Comparison of ENCODE assay signal across 9 mouse cellular contexts in the genomic region with DNA sequence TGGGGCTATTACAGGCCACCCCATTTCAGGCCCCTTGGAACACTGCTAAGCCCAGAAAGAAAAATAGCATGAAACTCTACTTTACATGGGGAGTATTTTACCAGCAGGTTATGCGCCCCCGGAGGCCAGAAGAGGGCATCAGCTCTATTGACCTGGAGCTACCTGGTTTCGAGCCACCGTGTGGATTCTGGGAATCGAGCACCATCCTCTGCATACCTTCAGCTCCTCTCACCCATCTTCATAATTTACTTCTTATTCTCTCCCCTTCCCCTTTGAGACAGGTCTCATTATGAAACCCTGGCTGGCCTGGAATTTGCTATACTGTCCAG. TPM values are rescaled to one million over a fixed set of nuclear protein-coding genes. Genes with fewer than 3 reads are reported as not detected.
DNase-seq lines count a peak whose midpoint lies in the region; ATAC-seq lines count a peak whose summit lies in the region.
"Had no signal": no experiment of that assay in that cellular context is flagged by ENCODE, and none has a peak within 500 bp of the region (broad histone marks: within the 10 kb centered on the region; RNA-seq: fewer than 3 reads in every experiment).

No protein-coding gene starts in this region.

- intact Hi-C loops in left cerebral cortex, postnatal 14 days (cut with DNase I), result no loop called here

- H3K36me3 ChIP-seq in forebrain, embryonic 10.5 days (replicated peaks), result peaks cover 45% of the 10 kb centered on the region
- peaks cover 22% of the 10 kb centered on the region for H3K36me3 ChIP-seq in forebrain, embryonic 15.5 days
- peaks cover 44% of the 10 kb centered on the region for H3K36me3 ChIP-seq in midbrain, embryonic 10.5 days
- peaks cover 6% of the 10 kb centered on the region; the same call in 1 of the 2 replicates for H3K36me3 ChIP-seq in midbrain, embryonic 16.5 days (ENCODE audit: control insufficient read depth, insufficient read depth, low read length)
- peaks cover 3% of the 10 kb centered on the region; the same call in 1 of the 2 replicates for H3K36me3 ChIP-seq in intestine, embryonic 16.5 days (ENCODE audit: control insufficient read depth, insufficient read depth, low read length)
- H3K36me3 ChIP-seq in stomach, embryonic 16.5 days (ENCODE audit: control insufficient read depth, insufficient read depth, low read length), result peaks cover 7% of the 10 kb centered on the region

- peaks cover 7% of the 10 kb centered on the region; the same call in 1 of the 2 replicates for H3K27me3 ChIP-seq in forebrain, embryonic 10.5 days (ENCODE audit: poor library complexity, severe bottlenecking)
- no peaks in the 10 kb centered on the region for H3K27me3 ChIP-seq in forebrain, embryonic 15.5 days
- H3K27me3 ChIP-seq in midbrain, embryonic 10.5 days (ENCODE audit: low read depth, poor library complexity, severe bottlenecking), result no peaks in the 10 kb centered on the region; the same call in 1 of the 2 replicates
- no peaks in the 10 kb centered on the region for H3K27me3 ChIP-seq in midbrain, embryonic 16.5 days (ENCODE audit: control insufficient read depth, insufficient read depth, low read depth, low read length)
- no peaks in the 10 kb centered on the region for H3K27me3 ChIP-seq in intestine, embryonic 16.5 days (replicated peaks; ENCODE audit: control insufficient read depth, insufficient read depth, low read length)
- H3K27me3 ChIP-seq in stomach, embryonic 16.5 days (ENCODE audit: control insufficient read depth, insufficient read depth, low read length), result no peaks in the 10 kb centered on the region
- H3K27me3 ChIP-seq: neural tube, embryonic 13.5 days had no signal

- H3K9me3 ChIP-seq in forebrain, embryonic 10.5 days, result no peaks in the 10 kb centered on the region
- H3K9me3 ChIP-seq in forebrain, embryonic 15.5 days, result no peaks in the 10 kb centered on the region
- no peaks in the 10 kb centered on the region for H3K9me3 ChIP-seq in midbrain, embryonic 10.5 days (replicated peaks)
- no peaks in the 10 kb centered on the region for H3K9me3 ChIP-seq in midbrain, embryonic 16.5 days (replicated peaks; ENCODE audit: control insufficient read depth, low read length, poor library complexity, severe bottlenecking)
- no peaks in the 10 kb centered on the region for H3K9me3 ChIP-seq in intestine, embryonic 16.5 days (ENCODE audit: control insufficient read depth, low read length)
- no peaks in the 10 kb centered on the region for H3K9me3 ChIP-seq in stomach, embryonic 16.5 days (replicated peaks; ENCODE audit: control insufficient read depth, low read length)
- H3K9me3 ChIP-seq: neural tube, embryonic 13.5 days had no signal

- WGBS in forebrain, embryonic 10.5 days, result 38% methylated on average over 5 of the region's 5 CpGs
- WGBS in forebrain, embryonic 15.5 days, result 40% methylated on average over 5 of the region's 5 CpGs
- WGBS in midbrain, embryonic 10.5 days, result 37% methylated on average over 5 of the region's 5 CpGs
- WGBS in midbrain, embryonic 16.5 days, result 49% methylated on average over 5 of the region's 5 CpGs
- 29% methylated on average over 5 of the region's 5 CpGs for WGBS in intestine, embryonic 16.5 days
- WGBS in stomach, embryonic 16.5 days, result 37% methylated on average over 5 of the region's 5 CpGs

- H3K27ac ChIP-seq in forebrain, embryonic 10.5 days, result peak overlapping the region; percentile 84; the same call in 1 of the 2 replicates
- H3K27ac ChIP-seq in forebrain, embryonic 15.5 days (replicated peaks), result no peak overlapping the region
- peak overlapping the region; percentile 85 for H3K27ac ChIP-seq in midbrain, embryonic 10.5 days (replicated peaks)
- H3K27ac ChIP-seq in midbrain, embryonic 16.5 days (ENCODE audit: low read length), result no peak overlapping the region
- H3K27ac ChIP-seq in intestine, embryonic 16.5 days (ENCODE audit: low read length), result no peak overlapping the region
- H3K27ac ChIP-seq in stomach, embryonic 16.5 days (ENCODE audit: low read length), result peak overlapping the region; percentile 83; the same call in 1 of the 2 replicates

- peak overlapping the region; percentile 53; the same call in 1 of the 2 replicates for H3K4me3 ChIP-seq in forebrain, embryonic 10.5 days
- no peak overlapping the region for H3K4me3 ChIP-seq in forebrain, embryonic 15.5 days
- peak overlapping the region; percentile 53 for H3K4me3 ChIP-seq in midbrain, embryonic 10.5 days
- H3K4me3 ChIP-seq in midbrain, embryonic 16.5 days (ENCODE audit: low read depth, low read length), result no peak overlapping the region
- H3K4me3 ChIP-seq in intestine, embryonic 16.5 days (ENCODE audit: low read length), result no peak overlapping the region
- no peak overlapping the region for H3K4me3 ChIP-seq in stomach, embryonic 16.5 days (replicated peaks; ENCODE audit: low read length)

- H3K4me2 ChIP-seq in forebrain, embryonic 15.5 days (replicated peaks), result no peak overlapping the region
- no peak overlapping the region for H3K4me2 ChIP-seq in midbrain, embryonic 16.5 days (ENCODE audit: low read length)
- no peak overlapping the region for H3K4me2 ChIP-seq in intestine, embryonic 16.5 days (ENCODE audit: low read depth, low read length)
- H3K4me2 ChIP-seq in stomach, embryonic 16.5 days (ENCODE audit: low read depth, low read length), result no peak overlapping the region

- H3K4me1 ChIP-seq in forebrain, embryonic 10.5 days, result peaks cover 15% of the 10 kb centered on the region
- H3K4me1 ChIP-seq in forebrain, embryonic 15.5 days, result peaks cover 10% of the 10 kb centered on the region
- peaks cover 23% of the 10 kb centered on the region for H3K4me1 ChIP-seq in midbrain, embryonic 10.5 days
- peaks cover 3% of the 10 kb centered on the region; the same call in 1 of the 2 replicates for H3K4me1 ChIP-seq in midbrain, embryonic 16.5 days (ENCODE audit: control insufficient read depth, insufficient read depth, low read length)
- H3K4me1 ChIP-seq in intestine, embryonic 16.5 days (ENCODE audit: control insufficient read depth, insufficient read depth, low read length), result peaks cover 9% of the 10 kb centered on the region
- no peaks in the 10 kb centered on the region; the same call in 1 of the 2 replicates for H3K4me1 ChIP-seq in stomach, embryonic 16.5 days (ENCODE audit: control insufficient read depth, insufficient read depth, low read length)

- ATAC-seq in forebrain, embryonic 15.5 days (replicated peaks), result no peak
- ATAC-seq in midbrain, embryonic 16.5 days, result no peak
- ATAC-seq in intestine, embryonic 16.5 days, result peak; percentile 20; the same call in 1 of the 2 replicates
- ATAC-seq in stomach, embryonic 16.5 days (ENCODE audit: insufficient read depth, low FRiP score), result no peak

- H3K9ac ChIP-seq in forebrain, embryonic 15.5 days (replicated peaks), result no peak overlapping the region
- H3K9ac ChIP-seq in midbrain, embryonic 16.5 days (ENCODE audit: low read depth, low read length), result no peak overlapping the region
- H3K9ac ChIP-seq in intestine, embryonic 16.5 days (ENCODE audit: low read depth, low read length), result no peak overlapping the region
- no peak overlapping the region for H3K9ac ChIP-seq in stomach, embryonic 16.5 days (ENCODE audit: low read length)

- no peak for DNase-seq in forebrain, embryonic 10.5 days (ENCODE audit: extremely low spot score, low spot score)
- peak; percentile 28 for DNase-seq in midbrain, embryonic 10.5 days (ENCODE audit: low spot score)
- no peak for DNase-seq in left cerebral cortex, postnatal 14 days (ENCODE audit: low spot score in 2 of 2)
- no peak for DNase-seq in adrenal gland, postnatal 25 days

RNA-seq across cellular contexts. Expression of gene Trim71, which starts 20.8 kb away (rescaled TPM):
- 5.9 and 6.5 TPM in 2 replicates for polyA plus RNA-seq in forebrain, embryonic 10.5 days (2016; fragmentation: Nextera tagmentation; extraction: Ambion mirVana)
- polyA plus RNA-seq in forebrain, embryonic 15.5 days (2015; fragmentation: Nextera tagmentation; extraction: Ambion mirVana), result 0.11 and 0.14 TPM in 2 replicates
- polyA plus RNA-seq in midbrain, embryonic 10.5 days (2016; fragmentation: Nextera tagmentation; extraction: Ambion mirVana), result 4.3 and 6.8 TPM in 2 replicates
- 0.15 and 0.17 TPM in 2 replicates for polyA plus RNA-seq in midbrain, embryonic 16.5 days (2015; fragmentation: Nextera tagmentation; extraction: Ambion mirVana)
- polyA plus RNA-seq in intestine, embryonic 16.5 days (2015; fragmentation: Nextera tagmentation; extraction: Ambion mirVana), result 3.8 and 4.0 TPM in 2 replicates
- 0.96 and 0.98 TPM in 2 replicates for polyA plus RNA-seq in stomach, embryonic 16.5 days (2015; fragmentation: Nextera tagmentation; extraction: Ambion mirVana)
- total RNA-seq in left cerebral cortex, postnatal 14 days (2021), result under 1 TPM; 0.44 to 0.48 TPM
- total RNA-seq in adrenal gland, postnatal 25 days (2021), result 0.06 TPM in 1 of 2 replicates, not detected in the other

RNA-seq across cellular contexts. Expression of gene Cnot10, which starts 55.0 kb away (rescaled TPM):
- 73.7 and 74.4 TPM in 2 replicates for polyA plus RNA-seq in forebrain, embryonic 10.5 days (2016; fragmentation: Nextera tagmentation; extraction: Ambion mirVana)
- polyA plus RNA-seq in forebrain, embryonic 15.5 days (2015; fragmentation: Nextera tagmentation; extraction: Ambion mirVana), result 57.9 and 60.1 TPM in 2 replicates
- polyA plus RNA-seq in midbrain, embryonic 10.5 days (2016; fragmentation: Nextera tagmentation; extraction: Ambion mirVana), result 71.9 and 72.7 TPM in 2 replicates
- 54.0 and 59.3 TPM in 2 replicates for polyA plus RNA-seq in midbrain, embryonic 16.5 days (2015; fragmentation: Nextera tagmentation; extraction: Ambion mirVana)
- 49.3 and 50.0 TPM in 2 replicates for polyA plus RNA-seq in intestine, embryonic 16.5 days (2015; fragmentation: Nextera tagmentation; extraction: Ambion mirVana)
- polyA plus RNA-seq in stomach, embryonic 16.5 days (2015; fragmentation: Nextera tagmentation; extraction: Ambion mirVana), result 54.6 and 57.8 TPM in 2 replicates
- total RNA-seq in left cerebral cortex, postnatal 14 days (2021), result 10 to 100 TPM; 49.7 to 50.5 TPM
- 35.3 and 43.7 TPM in 2 replicates for total RNA-seq in adrenal gland, postnatal 25 days (2021)

Comparison
In these comparisons a context has a peak if more than half of its experiments do, and no peak if none do; other contexts are left out.
1. H3K27ac ChIP-seq: peak in forebrain, embryonic 10.5 days (single experiment), midbrain, embryonic 10.5 days (single experiment) and stomach, embryonic 16.5 days (single experiment); none in forebrain, embryonic 15.5 days (single experiment), midbrain, embryonic 16.5 days (single experiment) and intestine, embryonic 16.5 days (single experiment).
2. H3K4me3 ChIP-seq: peak in forebrain, embryonic 10.5 days (single experiment) and midbrain, embryonic 10.5 days (single experiment); none in forebrain, embryonic 15.5 days (single experiment), midbrain, embryonic 16.5 days (single experiment), intestine, embryonic 16.5 days (single experiment) and stomach, embryonic 16.5 days (single experiment).